Mouse (Mus musculus): ENCODE results near the gene Tbpl2. TPM values are rescaled to one million over a fixed set of nuclear protein-coding genes. Genes with fewer than 3 reads are reported as not detected.

The Tbpl2 gene
- polyA plus RNA-seq (2011; ENCODE audit: insufficient read depth, insufficient read length, low replicate concordance, missing spikeins) = not detected in 2 replicates

GRCm38 (mm10) chr2:24096495-24096894, at the start of gene Tbpl2:
TSS of gene Tbpl2 (minus strand) at chr2:24096595.
- H3K27ac ChIP-seq (ENCODE audit: control insufficient read depth, insufficient read depth, low read depth, low read length, poor library complexity) = no peak within 1 kb of the TSS
- H3K4me3 ChIP-seq (replicated peaks; ENCODE audit: control insufficient read depth, low read depth, low read length) = no peak within 1 kb of the TSS
- 71% methylated on average over 4 of the region's 4 CpGs for WGBS
- no peak for TF ChIP-seq POLR2A (IDR thresholded peaks at IDR 0.05; ENCODE audit: borderline replicate concordance, control insufficient read depth, low read depth, low read length)
- TF ChIP-seq CTCF (IDR thresholded peaks at IDR 0.05; ENCODE audit: control insufficient read depth, insufficient read depth, low read length) = no peak
- H3K4me1 ChIP-seq (ENCODE audit: control insufficient read depth, insufficient read depth, low read length) = no peaks in the 10 kb centered on the region

- Histone ChIP-seq H3K4me3 (replicated peaks; ENCODE audit: control insufficient read depth, low read depth, low read length) (no peak overlapping the region), H3K4me1 (ENCODE audit: control insufficient read depth, insufficient read depth, low read length) (no peaks in the 10 kb centered on the region), H3K27ac (ENCODE audit: control insufficient read depth, insufficient read depth, low read depth, low read length, poor library complexity) (no peak overlapping the region)
- no peak for TF ChIP-seq POLR2A (IDR thresholded peaks at IDR 0.05; ENCODE audit: borderline replicate concordance, control insufficient read depth, low read depth, low read length)
- TF ChIP-seq CTCF (IDR thresholded peaks at IDR 0.05; ENCODE audit: control insufficient read depth, insufficient read depth, low read length) = no peak
- WGBS = 44% methylated on average over 1 of the region's 1 CpGs
These were observed 38.0 kb upstream of the Tbpl2 start for GRCm38 (mm10) chr2:24134373-24134772.

GRCm38 (mm10) chr2:24109085-24109484, 12.7 kb upstream of the Tbpl2 start:
- TF ChIP-seq CTCF (IDR thresholded peaks at IDR 0.05; ENCODE audit: control insufficient read depth, insufficient read depth, low read length) = no peak
- no peak for TF ChIP-seq POLR2A (IDR thresholded peaks at IDR 0.05; ENCODE audit: borderline replicate concordance, control insufficient read depth, low read depth, low read length)
- Histone ChIP-seq H3K4me3 (replicated peaks; ENCODE audit: control insufficient read depth, low read depth, low read length) (no peak overlapping the region), H3K27ac (ENCODE audit: control insufficient read depth, insufficient read depth, low read depth, low read length, poor library complexity) (no peak overlapping the region), H3K4me1 (ENCODE audit: control insufficient read depth, insufficient read depth, low read length) (no peaks in the 10 kb centered on the region)

DNA sequence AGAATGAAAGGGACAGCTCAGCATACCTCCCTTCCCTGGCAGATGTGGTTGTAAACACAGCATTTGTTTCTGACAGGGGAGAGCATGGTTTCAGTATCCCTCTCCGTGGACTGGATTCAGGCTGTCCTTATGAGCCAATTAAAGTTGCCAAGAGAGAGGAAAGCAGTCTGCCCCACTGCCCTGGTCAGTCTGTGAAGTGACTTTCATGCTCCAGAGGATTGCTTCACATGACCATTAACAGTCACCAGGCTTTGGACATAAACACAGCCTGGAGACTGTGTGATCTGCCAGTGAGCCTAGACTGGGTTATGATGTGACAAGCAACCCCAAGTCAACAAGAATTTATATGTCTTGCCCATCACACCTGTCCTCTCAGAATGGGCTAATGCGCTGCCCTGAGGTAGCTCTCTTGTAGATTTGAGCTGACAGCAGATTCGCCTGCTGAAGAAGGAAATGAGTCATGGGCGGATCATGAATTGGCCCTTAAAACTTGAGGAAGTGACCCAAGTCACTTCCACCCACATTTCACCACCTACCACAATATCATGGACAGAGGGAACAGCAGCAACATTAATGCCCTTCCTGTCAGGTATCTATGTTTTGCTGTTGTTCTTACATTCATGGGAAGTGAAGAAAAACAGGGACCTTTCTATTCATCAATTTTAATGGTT, 7.4 kb upstream of the Tbpl2 start:
- Histone ChIP-seq H3K4me3 (replicated peaks; ENCODE audit: control insufficient read depth, low read depth, low read length) (no peak overlapping the region), H3K4me1 (ENCODE audit: control insufficient read depth, insufficient read depth, low read length) (no peaks in the 10 kb centered on the region), H3K27ac (ENCODE audit: control insufficient read depth, insufficient read depth, low read depth, low read length, poor library complexity) (peak overlapping the region; percentile 10; the same call in 1 of the 2 replicates)
- 38% methylated on average over 4 of the region's 4 CpGs for WGBS
- TF ChIP-seq POLR2A (IDR thresholded peaks at IDR 0.05; ENCODE audit: borderline replicate concordance, control insufficient read depth, low read depth, low read length) (no peak), CTCF (IDR thresholded peaks at IDR 0.05; ENCODE audit: control insufficient read depth, insufficient read depth, low read length) (no peak)

DNA sequence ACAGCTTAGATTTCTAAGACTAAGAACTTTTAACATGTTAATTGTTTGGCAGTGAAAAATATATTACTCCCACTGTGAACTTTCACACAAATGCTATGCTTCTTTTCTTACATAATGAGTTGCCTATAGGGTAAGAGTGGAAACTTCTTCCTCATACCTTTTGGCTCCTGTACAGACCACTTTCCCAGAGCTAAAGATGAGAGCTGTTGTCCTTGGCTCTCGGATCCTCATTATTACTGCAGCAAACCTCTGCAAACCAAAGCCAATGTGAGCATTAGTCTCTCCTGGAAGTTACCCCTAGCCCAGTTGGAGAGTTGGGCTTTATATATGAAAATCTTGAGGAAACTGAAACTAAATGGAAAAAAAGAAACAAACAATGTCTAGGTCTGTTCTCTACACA, 5.5 kb downstream of the Tbpl2 start:
- H3K4me1 ChIP-seq (ENCODE audit: control insufficient read depth, insufficient read depth, low read length) = no peaks in the 10 kb centered on the region
- TF ChIP-seq CTCF (IDR thresholded peaks at IDR 0.05; ENCODE audit: control insufficient read depth, insufficient read depth, low read length) (no peak), POLR2A (IDR thresholded peaks at IDR 0.05; ENCODE audit: borderline replicate concordance, control insufficient read depth, low read depth, low read length) (no peak)
- no peak overlapping the region for H3K4me3 ChIP-seq (replicated peaks; ENCODE audit: control insufficient read depth, low read depth, low read length)
- 74% methylated on average over 1 of the region's 1 CpGs for WGBS
- no peak overlapping the region for H3K27ac ChIP-seq (ENCODE audit: control insufficient read depth, insufficient read depth, low read depth, low read length, poor library complexity)

DNA sequence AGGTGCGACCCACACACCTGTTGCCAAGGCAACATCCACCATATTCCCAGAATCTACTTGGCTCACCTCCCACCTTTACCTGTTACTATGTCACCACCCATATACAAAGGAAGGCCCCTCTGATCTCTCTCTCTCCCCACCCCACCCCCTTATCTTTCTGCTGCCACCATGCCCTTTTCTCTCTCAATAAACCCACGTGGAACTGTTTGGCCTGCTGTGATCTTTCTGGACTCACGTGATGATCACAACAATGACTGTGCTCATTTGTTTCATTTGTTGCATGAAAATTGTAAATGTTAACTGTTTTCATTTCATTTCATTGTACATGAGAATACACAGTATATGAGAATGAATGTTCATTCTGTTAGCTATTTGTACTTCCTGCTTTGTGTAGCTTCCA, 45.9 kb downstream of the Tbpl2 start:
- TF ChIP-seq CTCF (IDR thresholded peaks at IDR 0.05; ENCODE audit: control insufficient read depth, insufficient read depth, low read length) (no peak), POLR2A (IDR thresholded peaks at IDR 0.05; ENCODE audit: borderline replicate concordance, control insufficient read depth, low read depth, low read length) (no peak)
- H3K4me1 ChIP-seq (ENCODE audit: control insufficient read depth, insufficient read depth, low read length) = no peaks in the 10 kb centered on the region
- no peak overlapping the region for H3K27ac ChIP-seq (ENCODE audit: control insufficient read depth, insufficient read depth, low read depth, low read length, poor library complexity)
- WGBS = 68% methylated on average over 3 of the region's 3 CpGs
- no peak overlapping the region for H3K4me3 ChIP-seq (replicated peaks; ENCODE audit: control insufficient read depth, low read depth, low read length)

DNA sequence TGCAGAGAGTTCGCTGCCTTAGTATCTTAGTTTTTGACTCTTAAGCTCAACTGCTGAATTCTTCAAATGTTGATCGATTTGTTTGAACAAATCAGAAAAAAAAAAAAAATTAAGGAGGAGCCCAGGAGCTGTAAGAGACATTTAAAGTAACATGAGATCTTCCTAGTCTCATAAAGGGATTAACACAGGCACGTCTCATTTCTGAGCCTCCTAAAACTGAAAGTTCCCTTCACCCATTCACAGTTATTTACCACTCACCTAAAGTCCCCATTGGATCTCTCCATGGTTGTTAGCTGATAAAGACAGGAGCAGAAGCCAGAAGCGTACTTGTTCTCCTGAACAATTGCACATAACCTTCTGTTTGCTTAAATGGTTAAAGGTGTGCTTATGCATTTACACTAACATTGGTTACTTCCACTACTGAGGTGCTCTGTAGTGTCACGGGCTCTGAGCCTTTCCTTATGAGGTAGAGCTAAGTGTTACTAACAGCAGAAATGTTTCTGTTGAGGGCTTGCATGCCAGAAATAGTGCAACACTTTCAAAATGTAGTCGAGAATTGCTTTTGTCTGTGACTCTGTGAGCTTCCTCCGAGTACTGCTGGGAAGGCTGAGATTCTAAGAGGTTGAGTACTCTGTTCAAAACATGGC, 46.9 kb downstream of the Tbpl2 start, which contains the start of gene Hnmt:
Gene Hnmt (minus strand): TSS at position 51 of the 647 bp plus-strand sequence.
- peak within 1 kb of the TSS; percentile 78 for H3K4me3 ChIP-seq (replicated peaks; ENCODE audit: control insufficient read depth, low read depth, low read length)
- TF ChIP-seq POLR2A (IDR thresholded peaks at IDR 0.05; ENCODE audit: borderline replicate concordance, control insufficient read depth, low read depth, low read length) (no peak), CTCF (IDR thresholded peaks at IDR 0.05; ENCODE audit: control insufficient read depth, insufficient read depth, low read length) (no peak)
- H3K4me1 ChIP-seq (ENCODE audit: control insufficient read depth, insufficient read depth, low read length) = no peaks in the 10 kb centered on the region
- 22% methylated on average over 7 of the region's 7 CpGs for WGBS
- H3K27ac ChIP-seq (ENCODE audit: control insufficient read depth, insufficient read depth, low read depth, low read length, poor library complexity) = peak within 1 kb of the TSS; percentile 23; the same call in 1 of the 2 replicates

DNA sequence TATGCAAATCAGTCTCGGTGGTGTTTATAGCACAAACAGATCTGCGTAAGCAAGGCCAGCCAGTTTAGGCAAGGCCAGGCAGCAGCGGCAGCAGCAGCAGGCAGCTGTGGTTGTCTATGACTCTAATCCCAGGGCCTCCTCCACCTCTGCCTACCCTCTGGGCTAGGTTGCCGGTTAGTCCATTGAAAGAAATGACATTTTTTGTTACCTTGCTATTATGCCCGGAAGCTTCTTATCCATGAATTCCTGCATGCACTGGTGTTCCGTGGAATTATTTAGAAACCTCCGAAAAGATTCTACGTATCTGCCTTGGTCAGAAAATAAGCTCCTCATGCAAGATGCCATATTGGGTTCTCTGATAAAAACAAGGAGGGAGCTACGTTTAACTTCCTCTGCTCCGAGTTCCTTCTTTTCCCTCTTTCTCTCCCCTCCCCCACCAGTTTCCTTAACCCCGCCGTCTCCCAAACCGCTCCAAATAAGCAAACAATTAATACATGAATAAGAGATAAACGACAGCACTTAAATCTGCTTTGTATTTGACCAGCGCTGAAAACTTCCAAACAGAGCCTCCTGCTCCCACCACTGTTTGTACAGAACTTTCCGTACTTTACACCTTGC, 47.8 kb downstream of the Tbpl2 start:
- Histone ChIP-seq H3K4me3 (replicated peaks; ENCODE audit: control insufficient read depth, low read depth, low read length) (peak overlapping the region; percentile 78), H3K4me1 (ENCODE audit: control insufficient read depth, insufficient read depth, low read length) (no peaks in the 10 kb centered on the region), H3K27ac (ENCODE audit: control insufficient read depth, insufficient read depth, low read depth, low read length, poor library complexity) (peak overlapping the region; percentile 23; the same call in 1 of the 2 replicates)
- no peak for TF ChIP-seq CTCF (IDR thresholded peaks at IDR 0.05; ENCODE audit: control insufficient read depth, insufficient read depth, low read length)
- TF ChIP-seq POLR2A (IDR thresholded peaks at IDR 0.05; ENCODE audit: borderline replicate concordance, control insufficient read depth, low read depth, low read length) = no peak
- WGBS = 3% methylated on average over 16 of the region's 16 CpGs
